Mouse (Mus musculus): ENCODE data around the gene P2ry2. TPM values are rescaled to one million over a fixed set of nuclear protein-coding genes. Genes with fewer than 3 reads are reported as not detected.
A peak's percentile ranks its signal among the peaks of the same experiment; 100 is the strongest.

P2ry2 gene
- total and polyA plus RNA-seq, 2 experiments: 4.1 to 15.4 TPM

DNA sequence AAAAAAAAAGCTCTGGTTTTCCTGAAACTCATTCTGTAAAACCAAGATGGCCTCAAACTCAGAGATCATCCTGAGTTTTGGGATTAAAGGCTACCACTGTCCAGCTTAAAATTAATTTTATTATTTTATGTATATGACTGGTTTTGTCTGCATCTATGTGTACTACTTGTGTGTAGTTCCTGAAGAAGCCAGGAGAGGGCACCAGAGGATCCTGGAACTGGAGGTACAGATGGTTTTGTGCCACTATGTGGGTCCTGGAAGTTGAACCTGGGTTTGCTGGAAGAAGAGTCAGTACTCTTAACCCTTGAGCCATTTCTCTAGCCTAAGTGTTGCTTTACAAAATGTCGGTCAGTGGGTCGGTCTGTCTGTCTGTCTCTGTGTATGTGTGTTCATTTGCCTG lies 54.2 kb downstream of the P2ry2 start:
- WGBS: 98% methylated on average over 2 of the region's 2 CpGs

DNA sequence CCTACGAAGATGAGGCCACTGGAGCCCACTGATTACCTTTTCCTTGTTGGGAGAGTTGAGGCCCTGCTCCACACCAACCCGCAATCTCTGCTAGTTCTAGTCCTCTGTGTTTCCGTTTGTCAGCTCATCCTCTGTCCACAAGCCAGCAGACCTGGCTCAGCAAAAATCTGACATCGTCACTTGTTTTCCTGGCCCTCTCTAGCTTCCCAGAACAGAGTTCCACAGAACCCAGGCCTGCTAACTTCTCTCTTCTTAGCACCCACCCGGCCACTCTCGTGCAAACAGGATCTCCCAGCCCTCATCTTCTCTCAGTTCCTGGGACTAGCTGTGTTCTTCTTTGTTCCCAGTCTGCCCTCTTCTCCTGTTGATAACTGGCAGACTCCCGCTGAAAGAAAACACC lies 60.0 kb downstream of the P2ry2 start:
- peak overlapping the region; percentile 33; the same call in 1 of the 2 replicates for H3K27ac ChIP-seq (replicated peaks; ENCODE audit: insufficient read depth, low read depth, low read length)
- no peaks in the 10 kb centered on the region for H3K36me3 ChIP-seq (ENCODE audit: control insufficient read depth, insufficient read depth, low read length)
- peak; percentile 36 for DNase-seq (ENCODE audit: extremely low read depth, low read depth, low spot score)
- no peaks in the 10 kb centered on the region for H3K79me2 ChIP-seq (ENCODE audit: control insufficient read depth, insufficient read depth, low read length)
- 73% methylated on average over 7 of the region's 7 CpGs for WGBS
- H3K9ac ChIP-seq (ENCODE audit: low read depth, low read length): no peak overlapping the region
- TF ChIP-seq CTCF (IDR thresholded peaks at IDR 0.05; ENCODE audit: low read depth, low read length) (no peak), POLR2A (IDR thresholded peaks at IDR 0.05; ENCODE audit: extremely low read depth, insufficient read depth, low read length) (no peak)
- peaks cover 5% of the 10 kb centered on the region; the same call in 1 of the 2 replicates for H3K4me1 ChIP-seq (ENCODE audit: control insufficient read depth, insufficient read depth, low read length)
- H3K27me3 ChIP-seq (ENCODE audit: control insufficient read depth, insufficient read depth, low read length): no peaks in the 10 kb centered on the region
- H3K4me3 ChIP-seq (ENCODE audit: insufficient read depth, low read depth, low read length): no peak overlapping the region

More for the DNA sequence above, 54.2 kb downstream of the P2ry2 start:
- Histone ChIP-seq H3K4me3 (ENCODE audit: insufficient read depth, low read depth, low read length) (no peak overlapping the region), H3K27me3 (ENCODE audit: control insufficient read depth, insufficient read depth, low read length) (no peaks in the 10 kb centered on the region), H3K27ac (replicated peaks; ENCODE audit: insufficient read depth, low read depth, low read length) (no peak overlapping the region), H3K79me2 (ENCODE audit: control insufficient read depth, insufficient read depth, low read length) (no peaks in the 10 kb centered on the region), H3K4me1 (ENCODE audit: control insufficient read depth, insufficient read depth, low read length) (peaks cover 3% of the 10 kb centered on the region; the same call in 1 of the 2 replicates), H3K9ac (ENCODE audit: low read depth, low read length) (no peak overlapping the region), H3K36me3 (ENCODE audit: control insufficient read depth, insufficient read depth, low read length) (no peaks in the 10 kb centered on the region)
- TF ChIP-seq CTCF (IDR thresholded peaks at IDR 0.05; ENCODE audit: low read depth, low read length): no peak
- no peak for TF ChIP-seq POLR2A (IDR thresholded peaks at IDR 0.05; ENCODE audit: extremely low read depth, insufficient read depth, low read length)
- DNase-seq (ENCODE audit: extremely low read depth, low read depth, low spot score): no peak

DNA sequence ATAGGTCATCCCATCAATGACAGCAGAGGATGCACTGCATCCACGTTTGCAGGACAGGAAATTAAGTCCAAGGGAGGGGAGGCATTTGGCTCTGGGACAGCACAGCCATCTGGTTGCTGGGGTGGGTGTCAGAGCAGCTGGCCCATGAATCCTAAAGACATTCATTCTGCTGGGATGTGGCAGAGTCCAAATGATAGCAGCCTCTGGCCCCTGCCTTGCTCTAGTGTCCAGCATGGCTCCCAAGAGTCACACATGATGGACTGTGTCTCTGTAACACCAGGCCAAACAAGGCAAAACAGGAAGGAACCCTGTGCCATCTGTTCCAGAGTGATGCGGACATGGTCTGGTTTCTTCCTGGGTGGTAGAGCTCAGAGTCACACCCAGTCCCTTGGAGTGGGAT lies 60.8 kb downstream of the P2ry2 start:
- Histone ChIP-seq H3K4me3 (ENCODE audit: insufficient read depth, low read depth, low read length) (no peak overlapping the region), H3K36me3 (ENCODE audit: control insufficient read depth, insufficient read depth, low read length) (no peaks in the 10 kb centered on the region), H3K27me3 (ENCODE audit: control insufficient read depth, insufficient read depth, low read length) (no peaks in the 10 kb centered on the region), H3K27ac (replicated peaks; ENCODE audit: insufficient read depth, low read depth, low read length) (peak overlapping the region; percentile 29; the same call in 1 of the 2 replicates), H3K9ac (ENCODE audit: low read depth, low read length) (no peak overlapping the region), H3K4me1 (ENCODE audit: control insufficient read depth, insufficient read depth, low read length) (peaks cover 5% of the 10 kb centered on the region; the same call in 1 of the 2 replicates), H3K79me2 (ENCODE audit: control insufficient read depth, insufficient read depth, low read length) (no peaks in the 10 kb centered on the region)
- WGBS: 67% methylated on average over 2 of the region's 2 CpGs
- TF ChIP-seq POLR2A (IDR thresholded peaks at IDR 0.05; ENCODE audit: extremely low read depth, insufficient read depth, low read length): no peak
- no peak for TF ChIP-seq CTCF (IDR thresholded peaks at IDR 0.05; ENCODE audit: low read depth, low read length)
- DNase-seq (ENCODE audit: extremely low read depth, low read depth, low spot score): no peak

GRCm38 (mm10) chr7:100950481-100951010 lies 62.1 kb downstream of the P2ry2 start:
- Histone ChIP-seq H3K36me3 (ENCODE audit: control insufficient read depth, insufficient read depth, low read length) (no peaks in the 10 kb centered on the region), H3K27ac (replicated peaks; ENCODE audit: insufficient read depth, low read depth, low read length) (peak overlapping the region; percentile 49), H3K4me3 (ENCODE audit: insufficient read depth, low read depth, low read length) (no peak overlapping the region), H3K27me3 (ENCODE audit: control insufficient read depth, insufficient read depth, low read length) (no peaks in the 10 kb centered on the region), H3K4me1 (ENCODE audit: control insufficient read depth, insufficient read depth, low read length) (peaks cover 2% of the 10 kb centered on the region; the same call in 1 of the 2 replicates), H3K79me2 (ENCODE audit: control insufficient read depth, insufficient read depth, low read length) (no peaks in the 10 kb centered on the region), H3K9ac (ENCODE audit: low read depth, low read length) (no peak overlapping the region)
- WGBS: 74% methylated on average over 12 of the region's 12 CpGs
- peak; percentile 58 for DNase-seq (ENCODE audit: extremely low read depth, low read depth, low spot score)
- TF ChIP-seq CTCF (IDR thresholded peaks at IDR 0.05; ENCODE audit: low read depth, low read length): no peak
- TF ChIP-seq POLR2A (IDR thresholded peaks at IDR 0.05; ENCODE audit: extremely low read depth, insufficient read depth, low read length): no peak

GRCm38 (mm10) chr7:100950031-100950430 lies 62.6 kb downstream of the P2ry2 start:
- H3K9ac ChIP-seq (ENCODE audit: low read depth, low read length): no peak overlapping the region
- 78% methylated on average over 5 of the region's 5 CpGs for WGBS

More at GRCm38 (mm10) chr7:100950031-100950430, 62.6 kb downstream of the P2ry2 start:
- Histone ChIP-seq H3K79me2 (ENCODE audit: control insufficient read depth, insufficient read depth, low read length) (no peaks in the 10 kb centered on the region), H3K27ac (replicated peaks; ENCODE audit: insufficient read depth, low read depth, low read length) (peak overlapping the region; percentile 54), H3K4me1 (ENCODE audit: control insufficient read depth, insufficient read depth, low read length) (peaks cover 2% of the 10 kb centered on the region; the same call in 1 of the 2 replicates), H3K36me3 (ENCODE audit: control insufficient read depth, insufficient read depth, low read length) (no peaks in the 10 kb centered on the region), H3K27me3 (ENCODE audit: control insufficient read depth, insufficient read depth, low read length) (no peaks in the 10 kb centered on the region), H3K4me3 (ENCODE audit: insufficient read depth, low read depth, low read length) (no peak overlapping the region)
- DNase-seq (ENCODE audit: extremely low read depth, low read depth, low spot score): no peak
- no peak for TF ChIP-seq POLR2A (IDR thresholded peaks at IDR 0.05; ENCODE audit: extremely low read depth, insufficient read depth, low read length)
- no peak for TF ChIP-seq CTCF (IDR thresholded peaks at IDR 0.05; ENCODE audit: low read depth, low read length)

Other genes starting within 250 kb of the P2ry2 start
- 0.37 and 2.1 TPM in 2 replicates for gene Relt, start 149.4 kb downstream of the P2ry2 start, total RNA-seq (2014; rRNA removed)
- 1.0 TPM in 2 replicates for gene Relt, start 149.4 kb downstream of the P2ry2 start, polyA plus RNA-seq (2012; rRNA removed)
- gene Arhgef17, start 80.8 kb downstream of the P2ry2 start, total RNA-seq (2014; rRNA removed): 1.2 and 2.1 TPM in 2 replicates
- gene Arhgef17, start 80.8 kb downstream of the P2ry2 start, polyA plus RNA-seq (2012; rRNA removed): 1.4 and 1.8 TPM in 2 replicates
- gene P2ry6, start 38.2 kb downstream of the P2ry2 start, total RNA-seq (2014; rRNA removed): 0.92 and 1.5 TPM in 2 replicates
- 1.6 and 4.3 TPM in 2 replicates for gene P2ry6, start 38.2 kb downstream of the P2ry2 start, polyA plus RNA-seq (2012; rRNA removed)
- gene Fchsd2, start 80.0 kb upstream of the P2ry2 start, total RNA-seq (2014; rRNA removed): 39.1 and 43.0 TPM in 2 replicates
- 4.5 and 8.9 TPM in 2 replicates for gene Fchsd2, start 80.0 kb upstream of the P2ry2 start, polyA plus RNA-seq (2012; rRNA removed)

Data from liver, adult 2 months (tissue).